Mouse (Mus musculus): ENCODE results near the gene Scyl2.

Gene Scyl2

DNA sequence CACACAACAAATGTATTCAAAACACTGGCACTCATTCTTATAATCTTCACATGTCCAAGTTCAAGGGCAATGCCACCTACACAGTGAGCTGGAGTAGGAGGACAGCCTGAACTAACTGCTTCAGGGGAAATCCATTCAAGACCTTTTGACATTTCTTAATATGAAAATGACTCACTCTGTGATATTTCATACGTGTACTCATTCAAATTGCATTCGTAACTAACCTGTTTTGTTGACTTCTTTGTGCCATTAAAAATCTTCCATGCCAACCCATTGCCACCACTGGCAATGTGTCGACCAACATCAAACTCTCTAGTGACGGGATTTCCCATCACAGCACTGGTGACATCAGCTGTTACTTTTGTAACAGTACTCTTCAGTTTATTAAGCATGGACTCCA, 8.0 kb downstream of the Scyl2 start:
- WGBS, result 92% methylated on average over 4 of the region's 4 CpGs

DNA sequence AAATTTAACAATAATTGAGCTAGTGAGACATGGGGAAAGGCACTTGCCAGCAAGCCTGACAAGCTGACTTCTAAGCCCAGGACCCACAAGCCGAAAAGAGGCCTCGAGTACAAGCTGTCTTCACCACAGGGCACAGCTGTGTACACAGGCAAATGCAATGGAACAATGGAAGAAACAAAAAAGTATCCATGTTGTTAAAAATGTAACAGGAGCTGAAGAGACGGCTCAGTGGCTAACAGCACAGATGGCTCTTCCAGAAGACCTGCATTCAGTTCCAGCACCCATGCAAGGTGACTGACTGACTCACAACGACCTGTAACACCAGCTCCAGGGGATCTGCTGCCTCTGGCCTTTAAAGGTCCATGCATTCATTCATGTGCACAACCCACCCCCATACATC, 9.5 kb downstream of the Scyl2 start:
- 35% methylated on average over 4 of the region's 4 CpGs for WGBS

DNA sequence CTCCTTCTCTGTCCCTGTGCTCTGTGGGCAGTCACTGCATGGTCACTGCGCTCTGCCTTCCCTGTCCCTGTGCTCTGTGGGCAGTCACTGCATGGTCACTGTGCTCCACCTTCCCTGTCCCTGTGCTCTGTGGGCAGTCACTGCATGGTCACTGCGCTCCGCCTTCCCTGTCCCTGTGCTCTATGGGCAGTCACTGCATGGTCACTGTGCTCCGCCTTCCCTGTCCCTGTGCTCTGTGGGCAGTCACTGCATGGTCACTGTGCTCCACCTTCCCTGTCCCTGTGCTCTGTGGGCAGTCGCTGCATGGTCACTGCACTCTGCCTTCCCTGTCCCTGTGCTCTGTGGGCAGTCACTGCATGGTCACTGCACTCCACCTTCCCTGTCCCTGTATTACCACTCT, 15.7 kb downstream of the Scyl2 start:
- WGBS, result 98% methylated on average over 5 of the region's 5 CpGs

DNA sequence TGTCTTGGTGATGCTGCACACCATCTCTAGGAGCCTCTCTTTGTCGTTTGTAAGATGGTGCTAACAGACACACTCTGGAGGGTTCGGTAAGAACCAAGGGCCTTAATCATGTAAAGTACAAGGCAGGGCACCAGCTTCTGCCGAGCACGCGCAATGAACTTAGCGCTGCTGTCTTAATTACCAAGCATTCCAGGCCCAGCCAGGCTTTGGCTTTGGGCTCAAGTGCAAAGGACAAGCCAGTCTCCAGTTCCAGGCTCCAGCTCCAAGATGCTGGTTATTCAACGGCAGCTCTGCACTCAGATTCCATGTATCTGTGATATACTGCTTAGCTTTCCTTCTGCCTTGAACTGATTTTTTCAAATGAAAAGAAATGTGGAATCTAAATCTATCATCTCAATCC, 18.5 kb downstream of the Scyl2 start:
- WGBS, result 81% methylated on average over 7 of the region's 7 CpGs

DNA sequence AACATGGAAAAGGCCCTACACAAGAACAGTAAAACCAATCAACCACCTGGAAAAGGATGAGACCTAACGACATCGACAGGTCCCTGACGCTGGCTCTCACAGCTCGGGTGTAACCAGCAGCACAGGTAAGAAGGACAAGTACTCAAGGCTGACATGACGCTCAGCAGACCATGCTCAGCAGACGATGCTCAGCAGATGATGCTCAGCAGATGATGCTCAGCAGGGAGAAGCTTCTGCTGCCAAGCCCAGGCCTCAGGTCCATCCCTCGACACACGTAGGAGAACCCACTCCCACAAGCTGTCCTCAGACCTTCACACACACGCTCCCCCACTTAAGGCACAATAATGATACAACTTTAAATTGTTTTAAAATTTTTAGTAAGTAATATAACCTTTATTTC, 20.4 kb downstream of the Scyl2 start:
- WGBS, result 87% methylated on average over 9 of the region's 9 CpGs

DNA sequence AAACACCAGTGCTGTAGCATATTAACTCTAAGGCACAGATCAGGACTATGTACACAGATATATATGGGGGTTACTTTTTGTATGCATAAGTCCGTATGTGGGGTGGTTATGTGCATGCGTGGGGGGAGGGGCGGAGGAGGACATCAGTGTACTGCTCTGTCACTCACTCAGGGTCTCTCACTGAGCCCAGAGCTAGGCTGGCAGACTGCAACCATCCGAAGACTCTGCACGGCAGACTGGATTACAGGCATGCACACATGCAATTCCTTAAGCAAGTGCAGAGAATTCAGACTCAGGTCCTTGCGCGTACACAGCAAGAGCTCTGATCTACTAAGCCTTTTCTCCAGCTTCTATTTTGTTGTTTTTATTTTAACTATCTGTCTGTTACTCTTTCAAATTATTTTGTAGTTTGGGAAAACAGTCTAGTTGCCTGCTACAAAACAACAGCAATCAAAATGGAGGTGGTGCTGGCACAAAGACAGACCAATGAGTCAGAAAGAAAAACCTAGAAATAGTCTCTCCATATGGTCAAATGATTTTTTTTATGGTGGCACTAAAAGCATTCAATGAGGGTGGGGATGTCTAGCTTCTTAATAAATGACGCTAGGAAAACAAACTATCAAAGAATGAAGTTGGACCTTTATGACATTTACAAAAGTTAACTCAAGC, 21.0 kb downstream of the Scyl2 start:
- WGBS, result 82% methylated on average over 8 of the region's 8 CpGs

DNA sequence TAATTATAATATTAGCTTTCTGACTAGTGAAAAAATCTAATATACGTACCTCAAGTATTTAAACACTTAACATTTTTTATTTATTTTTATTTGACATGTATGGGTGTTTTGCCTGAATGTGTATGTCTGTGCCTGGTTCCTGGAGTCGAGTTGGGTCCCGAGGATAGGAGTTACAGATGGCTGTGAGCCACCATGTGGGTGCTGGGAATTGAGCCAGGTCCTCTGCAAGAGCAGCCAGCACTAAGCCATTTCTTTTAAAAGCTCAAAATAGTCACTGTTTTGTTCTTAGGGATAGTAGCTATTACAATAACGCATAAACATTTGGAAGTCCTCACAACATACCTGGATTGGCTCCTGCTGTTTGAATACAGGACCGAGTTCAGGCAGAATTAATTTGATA, 29.7 kb downstream of the Scyl2 start:
- WGBS, result 41% methylated on average over 5 of the region's 5 CpGs

DNA sequence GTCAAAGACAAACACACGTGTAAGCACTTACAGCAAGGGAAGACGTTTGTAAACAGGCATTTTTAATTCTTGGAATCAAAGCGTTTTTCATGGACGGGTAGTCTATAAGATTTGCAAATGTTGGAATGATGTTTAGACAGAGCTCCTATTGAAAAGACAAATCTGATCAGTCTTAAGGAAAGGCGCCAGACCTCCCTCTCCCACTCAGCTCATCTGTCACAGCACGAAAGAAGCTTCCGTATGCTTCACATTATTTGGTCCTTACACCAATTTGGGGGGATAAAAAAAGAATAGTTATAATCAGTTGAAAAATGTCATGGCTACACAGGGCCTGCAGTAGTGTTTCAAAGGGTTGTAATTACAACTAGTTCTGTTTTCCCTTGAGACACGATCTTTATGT, 33.2 kb downstream of the Scyl2 start:
- 52% methylated on average over 8 of the region's 8 CpGs for WGBS

DNA sequence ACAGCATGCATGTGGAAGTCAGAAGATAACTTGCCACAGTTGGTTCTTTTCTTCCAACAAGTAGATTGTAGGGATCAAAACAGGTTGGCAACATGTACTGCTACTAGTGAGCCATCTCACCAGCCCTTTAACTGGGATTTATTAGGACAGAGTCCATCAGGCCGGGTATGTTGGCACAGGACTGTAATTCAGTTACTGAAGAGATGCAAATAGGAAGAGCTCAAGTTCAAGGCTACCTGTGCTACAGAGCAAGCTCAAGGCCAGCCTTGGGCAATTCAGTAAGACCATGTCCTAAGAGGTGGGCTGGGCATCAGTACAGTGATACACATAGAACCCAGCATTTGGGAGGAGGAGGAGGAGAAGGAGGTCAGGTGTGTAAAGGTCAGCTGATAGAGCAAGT, 34.4 kb downstream of the Scyl2 start:
- 84% methylated on average over 1 of the region's 1 CpGs for WGBS

DNA sequence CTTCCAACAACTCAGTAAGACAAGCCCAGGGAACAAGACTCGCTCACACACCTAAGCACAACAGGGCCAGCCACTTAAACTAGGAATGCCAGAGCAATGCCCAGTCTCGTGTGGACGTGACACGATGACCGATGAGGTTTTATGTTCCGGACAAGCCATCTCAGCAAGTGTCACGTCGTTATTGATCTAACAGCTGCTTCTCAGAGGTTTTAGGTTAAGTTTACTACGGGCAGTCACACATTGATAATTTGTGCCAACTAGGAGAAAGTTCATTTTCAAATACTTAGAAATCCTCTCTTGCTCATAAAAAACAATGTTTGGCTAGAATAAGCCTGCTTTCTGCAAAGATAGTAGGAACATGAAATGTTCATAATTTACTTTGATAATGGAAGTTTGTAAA, 39.2 kb downstream of the Scyl2 start:
- 92% methylated on average over 9 of the region's 9 CpGs for WGBS

DNA sequence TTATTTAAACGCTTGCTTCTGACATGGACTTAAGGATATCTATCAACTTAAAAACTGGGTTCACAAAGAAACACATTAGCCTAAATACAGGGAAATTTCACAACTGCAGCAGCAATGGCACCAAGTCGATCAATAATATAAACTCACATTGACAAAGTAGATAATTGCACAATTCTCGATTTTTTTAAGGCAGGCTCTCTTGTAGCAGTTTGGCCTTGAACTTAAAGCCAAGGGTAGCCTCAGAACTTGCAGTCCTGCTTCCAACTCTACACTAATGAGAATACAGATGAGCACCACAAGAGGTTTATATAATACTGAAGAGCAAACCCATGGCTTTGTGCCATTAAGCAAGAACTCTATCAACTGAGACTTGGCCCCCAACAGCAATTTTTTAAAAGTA, 49.1 kb downstream of the Scyl2 start:
- 93% methylated on average over 3 of the region's 3 CpGs for WGBS

DNA sequence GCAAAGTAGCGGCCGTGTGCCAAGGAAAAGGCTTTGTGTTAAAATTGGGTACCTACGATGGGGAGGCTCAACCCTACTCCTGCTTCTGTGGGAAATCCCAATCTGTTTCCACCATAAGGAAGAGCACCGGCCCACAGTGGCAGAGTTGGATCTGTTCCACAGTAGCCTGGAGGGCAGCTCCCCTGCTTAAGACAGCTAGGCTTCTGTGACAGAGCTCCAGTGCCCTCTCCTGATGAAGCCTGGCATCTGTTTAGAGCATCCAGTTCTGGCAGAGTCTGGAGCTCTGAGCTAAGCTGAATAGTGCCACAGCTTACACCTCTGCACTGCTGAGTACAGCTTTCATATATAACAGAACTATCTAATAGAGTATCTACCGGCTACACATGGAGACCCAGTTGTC, 51.1 kb downstream of the Scyl2 start:
- 38% methylated on average over 5 of the region's 5 CpGs for WGBS

DNA sequence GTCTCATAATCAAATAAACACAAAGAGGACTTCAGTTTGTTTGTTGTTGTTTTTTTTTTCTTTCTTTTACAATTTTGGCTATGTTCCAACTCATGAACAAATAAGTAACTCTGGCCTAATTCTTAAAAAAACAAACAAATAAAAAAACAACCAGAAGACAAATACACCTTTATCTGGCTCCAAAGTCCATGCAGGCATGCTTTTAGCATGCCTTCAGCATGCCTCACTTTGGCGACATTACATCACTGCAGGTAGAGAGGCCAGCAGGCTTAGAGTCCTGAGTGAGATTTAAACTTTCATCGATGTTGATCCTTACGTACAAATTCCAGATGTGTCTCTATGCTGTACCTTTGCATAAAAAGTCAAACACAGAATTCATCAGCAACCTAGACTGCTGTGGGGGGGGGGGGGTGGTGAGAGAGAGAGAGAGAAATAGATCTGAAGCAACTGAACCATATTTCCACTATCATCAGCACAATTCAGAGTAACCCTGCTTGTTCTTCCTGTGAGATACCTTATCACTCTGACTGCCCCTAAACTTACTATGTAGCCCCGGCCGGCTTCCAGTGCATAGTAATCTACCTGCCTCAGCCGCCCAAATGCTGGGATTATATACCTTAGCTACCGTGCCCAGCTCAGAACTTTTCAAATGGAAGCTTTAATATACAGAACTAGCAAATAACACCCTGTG, 52.2 kb downstream of the Scyl2 start:
- 95% methylated on average over 7 of the region's 7 CpGs for WGBS

DNA sequence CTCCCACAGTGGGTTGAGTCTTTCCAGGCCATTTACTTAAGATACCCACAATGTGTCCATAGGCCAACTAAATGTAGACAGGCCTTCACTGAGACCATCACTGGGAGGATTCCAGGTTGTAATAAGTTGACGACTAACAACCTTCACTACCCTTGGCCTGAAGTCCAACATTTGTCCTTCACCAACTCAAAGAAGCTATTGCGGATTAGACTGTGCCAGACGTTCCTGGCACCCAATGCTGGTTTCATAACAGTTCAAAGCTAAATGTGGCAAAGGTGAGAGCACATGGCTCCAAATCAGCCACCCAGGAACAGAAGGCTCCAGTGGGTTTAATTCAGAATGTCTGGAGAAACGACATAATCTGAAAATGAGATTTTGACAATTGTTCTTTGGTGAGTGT, 53.0 kb downstream of the Scyl2 start:
- WGBS, result 78% methylated on average over 4 of the region's 4 CpGs

DNA sequence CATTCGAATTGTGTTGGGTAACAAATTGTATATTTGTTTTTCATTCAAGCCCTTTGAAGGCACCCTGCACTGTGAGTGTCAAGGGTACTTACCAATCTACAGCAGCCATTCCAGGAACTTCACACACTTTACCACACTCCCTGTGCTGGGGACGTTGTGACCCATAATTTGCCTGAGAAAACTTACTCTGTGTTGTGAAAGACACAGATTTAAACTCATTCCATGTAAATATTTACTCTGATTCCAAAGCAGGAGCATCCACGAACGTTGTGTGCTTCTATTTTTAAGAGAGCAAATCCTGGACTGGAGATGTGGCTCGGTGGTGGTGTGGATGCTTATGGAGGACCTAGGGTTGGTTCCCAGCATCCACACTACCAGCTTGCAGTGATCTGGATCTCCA, 54.3 kb downstream of the Scyl2 start:
- WGBS, result 56% methylated on average over 5 of the region's 5 CpGs

DNA sequence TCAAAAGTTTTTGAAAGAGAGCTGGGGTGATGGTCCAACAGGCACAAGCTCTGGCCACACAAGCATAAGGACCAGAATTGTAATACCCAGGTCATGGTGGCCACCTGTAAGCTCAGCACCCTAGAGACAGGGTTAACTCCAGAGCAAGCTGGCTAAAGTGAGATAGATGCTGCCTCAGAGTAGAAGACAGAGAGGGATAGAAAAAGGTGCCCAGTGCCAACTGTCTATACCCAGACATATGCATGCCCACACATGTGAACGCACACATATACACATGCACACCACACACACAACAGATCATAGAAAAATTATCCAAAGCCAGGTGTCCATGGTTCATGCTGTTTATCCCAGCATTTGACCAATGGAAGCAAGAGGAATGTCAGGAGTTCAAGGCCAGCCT, 55.5 kb downstream of the Scyl2 start:
- WGBS, result 88% methylated on average over 1 of the region's 1 CpGs

DNA sequence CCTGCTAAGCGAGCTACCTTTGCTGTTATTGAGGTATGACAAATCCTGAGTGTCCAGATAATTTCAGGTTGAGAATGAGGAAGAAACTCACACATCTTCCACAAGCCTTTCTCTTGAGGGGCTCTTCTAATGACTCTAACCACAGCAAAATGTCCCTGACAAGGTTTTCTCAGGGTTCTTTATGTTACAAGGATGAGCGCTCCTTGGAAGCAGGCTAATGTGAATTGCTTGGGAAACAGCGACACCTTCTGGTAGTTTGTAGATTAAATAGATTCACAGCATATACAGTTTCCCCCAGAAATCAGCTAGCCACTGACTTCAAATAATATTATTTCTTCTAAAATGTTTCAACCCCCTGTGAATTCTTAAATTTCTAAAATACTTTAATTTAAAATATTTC, 56.0 kb downstream of the Scyl2 start:
- 35% methylated on average over 3 of the region's 3 CpGs for WGBS

DNA sequence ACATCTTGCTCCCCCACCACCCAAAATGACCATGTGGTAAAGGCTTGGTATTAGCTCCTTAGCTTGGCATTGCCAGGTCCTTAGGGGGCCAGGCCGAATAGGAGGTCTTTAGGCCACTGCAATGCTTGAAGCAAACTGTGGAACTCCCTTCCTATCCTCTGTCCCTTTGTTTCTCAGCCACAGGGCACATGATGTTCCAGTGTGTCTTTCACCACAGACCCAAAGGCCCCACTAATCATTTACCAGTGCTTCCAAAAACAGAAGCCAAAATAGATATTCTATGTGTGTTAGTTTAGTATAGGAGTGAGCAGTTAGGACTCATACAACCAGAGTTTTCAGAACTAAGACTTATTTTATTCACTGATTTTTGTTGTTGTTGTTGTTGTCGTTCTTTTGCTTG, 59.4 kb downstream of the Scyl2 start:
- WGBS, result 96% methylated on average over 2 of the region's 2 CpGs

DNA sequence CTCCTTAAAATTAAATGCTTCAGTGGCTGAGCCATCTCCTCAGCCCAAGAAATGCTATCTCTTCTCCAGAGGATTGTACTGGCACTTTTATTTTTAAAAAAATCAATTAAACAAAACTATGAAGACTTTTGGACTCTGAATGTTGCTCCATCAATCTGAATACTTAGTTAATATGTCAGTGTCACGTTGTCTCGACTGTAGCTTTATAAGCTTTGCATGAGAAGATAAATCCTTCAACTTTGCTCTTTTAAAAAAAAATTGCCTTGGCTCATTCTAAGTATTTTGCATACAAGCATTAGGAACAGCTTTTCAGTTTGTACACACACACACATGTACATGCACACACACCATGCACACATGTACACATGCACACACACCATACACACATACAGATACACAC, 61.9 kb downstream of the Scyl2 start:
- WGBS, result 95% methylated on average over 2 of the region's 2 CpGs

DNA sequence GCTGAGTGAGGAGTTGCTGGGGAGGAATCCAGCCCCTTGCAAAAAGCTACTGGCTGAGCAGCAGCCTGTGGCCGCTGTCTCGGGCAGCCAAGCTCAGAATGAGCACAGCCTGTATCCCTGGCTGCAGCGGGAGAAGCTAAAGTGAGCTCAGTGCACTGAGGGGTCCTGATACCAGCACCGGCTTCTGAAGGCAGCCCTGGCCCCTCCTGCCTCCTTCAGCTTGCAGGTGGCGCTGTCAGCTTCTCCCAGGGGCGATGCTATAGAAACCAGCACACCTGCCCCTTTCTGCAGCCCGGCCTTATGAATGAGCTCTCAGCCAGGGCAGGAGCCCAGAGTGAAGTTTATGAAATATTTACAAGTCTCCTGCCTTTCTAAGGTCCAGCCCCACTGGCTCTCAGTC, 65.0 kb downstream of the Scyl2 start, which contains the start of gene Slc17a8:
Slc17a8 (minus strand) TSS at position 125 of the 400 bp plus-strand sequence.
- WGBS, result 36% methylated on average over 7 of the region's 7 CpGs

DNA sequence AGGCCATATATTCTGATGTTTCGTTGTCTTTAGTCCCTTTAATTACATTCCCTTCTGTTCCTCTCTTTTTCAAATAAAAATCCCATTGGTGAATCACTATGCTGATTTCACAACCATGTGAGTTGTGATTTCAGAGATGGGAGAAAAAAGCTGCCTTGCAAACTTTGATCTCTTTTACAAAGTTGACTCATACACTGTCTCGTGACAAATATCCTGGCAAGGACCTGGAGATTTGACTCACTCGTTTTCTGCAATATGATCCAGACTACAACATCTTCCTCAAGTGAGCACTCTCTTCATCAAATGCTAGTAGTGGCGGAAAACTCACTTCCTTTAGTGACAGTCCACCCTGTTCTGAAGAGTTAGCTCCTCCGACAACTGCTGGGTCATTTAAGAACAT, 86.8 kb downstream of the Scyl2 start:
- WGBS, result 57% methylated on average over 5 of the region's 5 CpGs

DNA sequence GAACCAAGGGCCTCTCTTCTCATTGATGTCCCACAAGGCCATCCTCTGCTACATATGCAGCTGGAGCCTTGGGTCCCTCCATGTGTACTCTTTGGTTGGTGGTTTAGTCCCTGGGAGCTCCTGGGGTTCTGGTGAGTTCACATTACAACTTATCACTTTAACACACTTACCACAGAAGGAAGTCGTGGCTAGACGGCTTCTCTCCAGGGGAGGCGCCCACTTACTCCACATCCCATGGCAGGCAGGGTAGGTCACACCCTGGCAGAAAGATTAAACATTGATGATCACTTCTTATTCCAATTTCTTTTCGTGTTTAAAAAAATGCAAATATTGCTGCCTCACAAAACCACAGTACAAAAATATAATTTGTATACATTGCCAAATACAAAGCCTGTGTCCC, 88.8 kb downstream of the Scyl2 start:
- WGBS, result 92% methylated on average over 4 of the region's 4 CpGs

DNA sequence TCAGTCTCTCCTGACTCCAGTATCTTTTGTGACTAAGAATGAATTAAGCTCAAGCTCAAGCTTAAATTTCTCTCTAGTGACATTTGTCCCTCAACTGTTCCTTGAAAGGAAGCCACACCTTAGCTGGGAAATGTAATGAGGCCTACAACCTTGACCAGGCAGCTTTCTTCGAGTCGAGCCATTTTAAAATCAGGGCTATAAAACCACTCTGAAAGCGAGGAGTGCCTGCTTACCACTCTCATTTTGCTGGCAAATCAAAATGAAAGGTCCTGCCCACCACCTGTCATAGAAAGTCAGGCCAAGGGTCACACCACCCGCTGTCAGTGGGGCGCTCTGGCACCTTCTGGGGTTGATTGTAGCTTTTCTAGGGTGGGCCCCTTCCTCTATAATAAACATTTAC, 90.2 kb downstream of the Scyl2 start:
- WGBS, result 94% methylated on average over 5 of the region's 5 CpGs

DNA sequence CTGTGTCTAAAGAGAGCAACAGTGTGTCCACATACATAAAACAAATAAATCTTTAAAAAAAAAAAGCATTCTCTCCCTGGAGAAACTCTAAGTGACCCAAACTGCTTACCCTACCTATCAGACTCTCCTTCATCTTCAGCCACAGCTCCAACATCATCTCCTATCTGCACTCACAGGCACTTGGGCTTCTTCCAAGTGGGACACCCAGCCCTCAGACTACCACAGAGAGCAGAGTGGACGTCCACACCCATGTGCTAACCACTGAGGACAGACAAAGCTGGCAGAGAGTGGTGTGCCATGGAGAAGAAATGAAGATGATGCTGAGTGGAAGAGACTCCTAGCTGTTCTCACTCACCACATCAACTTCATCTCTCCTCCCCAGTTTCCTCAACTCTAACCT, 90.6 kb downstream of the Scyl2 start:
- 85% methylated on average over 1 of the region's 1 CpGs for WGBS

Measured in cerebral cortex, adult 2 months (tissue).